Mouse (Mus musculus) adipocyte (in vitro differentiated cells): ENCODE data around the gene Zfp995.
"Not testable (repeated sequence)": the region's sequence is repeated elsewhere in the genome, so short reads cannot be mapped to it uniquely, and the experiment has no call there.

ENCODE experiments used
- DNase-seq: peaks from one replicate; pipeline ENCODE4 v3.0.0-alpha.2; 2016; ENCODE audit warnings: low spot score

Zfp995 gene

GRCm38 (mm10) chr17:21909456-21910052, at the start of gene Zfp995:
TSS of gene Zfp995 (minus strand) at chr17:21909926.
- peak; percentile 86 for DNase-seq

GRCm38 (mm10) chr17:21909039-21909438, 687 bp downstream of the Zfp995 start:
- DNase-seq = no peak

- no peak for DNase-seq
These were observed 38.5 kb downstream of the Zfp995 start for GRCm38 (mm10) chr17:21871256-21871655.

GRCm38 (mm10) chr17:21846322-21846582, 63.5 kb downstream of the Zfp995 start:
- DNase-seq = not testable (repeated sequence)

- peak; percentile 69 for DNase-seq
These were observed 64.0 kb downstream of the Zfp995 start, which contains the start of gene Zfp820 for GRCm38 (mm10) chr17:21845545-21846321. TSS of gene Zfp820 (minus strand) at chr17:21845772.

GRCm38 (mm10) chr17:21838510-21838909, 71.2 kb downstream of the Zfp995 start:
- DNase-seq = no peak
